Mouse (Mus musculus) ovary, postnatal 10 days (tissue): ENCODE data around the gene Lexm.
A peak's percentile ranks its signal among the peaks of the same experiment; 100 is the strongest.

ENCODE experiments used
- DNase-seq: peaks from one replicate; pipeline ENCODE4 v3.0.0; 2022; ENCODE audit warnings: low spot score

Gene Lexm

DNA sequence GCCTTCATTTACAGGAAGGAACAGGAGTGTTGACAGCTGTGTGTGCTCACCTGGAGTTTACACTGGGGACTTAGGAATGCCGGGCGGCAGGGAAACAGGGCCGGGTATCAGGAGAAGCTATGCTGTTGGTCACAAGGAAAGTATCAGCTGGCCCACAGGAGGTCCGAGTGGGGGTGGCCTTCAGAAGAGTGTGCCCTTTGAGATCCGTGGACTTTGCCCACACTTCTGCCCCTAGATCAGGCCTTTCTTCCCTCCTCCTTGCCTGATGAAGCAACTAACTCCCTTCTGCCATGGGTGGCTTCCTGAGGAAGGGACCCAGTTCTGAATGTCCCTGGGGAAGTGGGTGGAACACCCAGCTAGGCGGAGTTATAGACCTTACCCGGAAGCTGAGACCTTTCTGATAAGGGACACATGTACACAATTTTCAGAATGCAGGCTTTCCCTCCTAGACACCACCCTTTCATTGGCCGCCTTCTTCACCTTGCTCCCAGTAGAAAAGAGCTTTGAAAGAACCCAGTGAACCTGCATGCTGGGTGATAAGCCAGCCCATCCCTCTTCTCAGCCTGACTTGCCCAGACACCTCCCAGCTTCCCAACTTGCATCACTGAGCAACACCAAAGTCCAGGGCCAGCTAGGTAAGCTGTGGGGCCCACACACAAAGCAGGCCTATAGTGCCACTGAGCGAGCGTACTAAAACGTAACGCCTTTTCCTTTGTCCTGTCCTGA is 34.5 kb downstream of the Lexm start:
- no peak for DNase-seq

DNA sequence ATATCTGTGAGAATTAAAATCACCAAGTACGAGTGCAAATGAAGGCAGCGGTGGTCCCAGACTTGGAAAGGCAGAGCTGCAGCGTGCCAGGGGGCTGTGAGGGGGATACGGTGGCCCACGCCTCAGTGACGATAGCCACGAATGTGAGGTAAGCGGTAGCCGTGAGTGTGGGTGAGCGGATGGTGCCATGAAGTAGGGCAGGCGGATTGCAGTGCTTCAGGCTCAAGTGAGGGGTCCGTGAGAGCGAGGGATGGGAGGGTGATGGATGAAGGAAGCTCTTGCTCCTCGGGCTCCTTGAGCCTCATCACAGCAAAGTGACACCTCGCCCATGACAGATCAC is 35.2 kb downstream of the Lexm start:
- no peak for DNase-seq

DNA sequence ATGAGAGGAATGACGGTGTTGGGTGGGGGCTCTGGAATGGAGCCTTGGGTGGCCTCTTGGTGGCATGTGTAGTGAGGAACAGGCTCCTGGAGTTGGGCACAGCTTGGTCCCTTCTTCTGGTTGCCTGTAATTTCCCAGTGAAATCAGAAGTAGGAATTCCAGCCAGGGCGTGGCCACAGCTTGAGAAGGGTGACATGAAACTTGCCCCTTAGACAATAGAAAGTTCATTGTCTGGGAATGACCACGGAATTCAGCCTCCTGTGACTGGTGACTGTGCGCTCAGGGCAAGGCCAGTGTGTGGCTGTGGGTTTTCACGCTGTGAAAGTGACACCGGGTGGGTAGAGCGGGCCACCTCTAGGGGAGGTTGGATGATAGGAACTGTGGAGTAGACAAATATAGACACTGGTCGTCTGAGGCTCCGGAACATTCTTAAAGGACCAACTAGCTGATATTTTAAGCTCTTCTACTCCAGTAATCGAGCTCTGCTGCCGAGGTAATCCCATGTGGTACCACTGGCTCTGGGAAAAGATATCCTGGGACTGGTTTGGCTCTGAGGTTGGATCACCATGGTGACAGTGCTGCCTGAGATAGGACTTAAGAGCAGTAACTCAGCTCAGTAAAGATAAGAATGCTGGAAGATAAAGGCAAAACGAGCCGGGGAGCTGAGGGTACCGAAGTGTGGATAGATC is 35.7 kb downstream of the Lexm start:
- DNase-seq: no peak

DNA sequence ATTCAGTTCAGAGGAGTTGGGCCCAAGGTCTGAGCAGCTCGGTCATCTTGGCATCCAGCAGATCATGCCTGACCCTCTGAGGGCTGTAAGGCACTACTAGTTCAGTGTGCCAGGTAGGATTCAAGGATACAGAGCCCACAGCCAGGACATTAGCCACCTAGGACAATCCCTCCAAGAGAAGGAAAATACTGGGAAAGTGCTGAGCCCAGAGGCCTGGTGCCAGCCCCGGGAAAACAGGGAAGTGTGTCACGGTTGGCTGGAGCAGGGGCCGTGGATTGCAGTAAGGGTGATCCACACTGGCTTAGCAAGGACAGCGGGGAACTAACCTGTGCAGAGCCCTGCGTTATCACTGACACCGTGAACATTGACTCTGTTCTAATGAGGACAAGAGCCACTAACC is 39.5 kb downstream of the Lexm start:
- DNase-seq: no peak

DNA sequence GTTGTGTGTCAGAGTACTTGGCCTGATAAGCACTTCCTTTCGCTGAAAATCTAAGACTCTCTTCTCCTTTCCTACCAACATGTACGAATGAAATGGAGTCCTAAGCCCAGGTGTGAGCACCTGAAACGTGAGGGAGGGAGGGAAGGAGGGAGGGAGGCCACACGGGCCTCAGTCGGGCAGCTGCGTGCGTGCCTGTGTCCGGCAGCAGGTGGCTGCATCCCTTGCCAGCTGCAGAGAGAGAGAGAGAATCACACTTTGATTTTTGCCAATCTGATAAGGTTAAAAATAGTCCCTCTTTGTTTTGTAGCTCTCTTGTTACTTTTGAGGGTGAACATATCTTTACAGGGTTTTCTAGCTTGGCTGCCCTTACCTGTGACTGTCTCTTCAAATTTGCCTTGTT is 42.0 kb downstream of the Lexm start:
- no peak for DNase-seq

DNA sequence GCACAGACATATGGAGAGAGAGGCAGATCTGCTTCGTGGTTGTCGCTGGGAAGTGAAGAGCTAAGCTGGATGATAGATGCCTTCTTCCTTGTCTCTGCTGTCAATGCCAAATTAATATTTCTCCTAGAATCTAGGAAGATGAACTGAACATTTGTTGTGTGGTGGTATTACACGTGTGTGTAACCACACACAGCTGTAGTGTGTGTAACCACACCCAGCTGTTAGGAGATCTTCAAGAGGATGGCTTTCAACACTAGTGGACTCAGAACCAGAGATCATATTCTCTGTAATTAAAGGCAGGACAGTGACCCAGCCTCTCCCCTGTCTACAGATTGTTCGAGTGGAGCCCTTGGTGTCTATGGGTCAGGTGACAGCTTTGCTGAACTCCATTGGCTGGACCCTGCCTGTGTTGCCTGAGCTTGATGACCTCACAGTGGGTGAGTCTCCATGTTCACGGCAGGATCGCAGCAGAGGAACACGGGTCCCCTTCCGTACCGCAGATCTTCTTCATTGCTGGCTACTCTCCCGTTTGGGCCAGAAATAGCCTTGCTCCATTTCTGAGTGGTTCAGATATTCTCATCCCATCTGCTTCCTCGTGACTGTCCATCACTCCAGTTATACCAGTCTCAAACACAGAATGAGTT is 45.8 kb downstream of the Lexm start:
- no peak for DNase-seq

DNA sequence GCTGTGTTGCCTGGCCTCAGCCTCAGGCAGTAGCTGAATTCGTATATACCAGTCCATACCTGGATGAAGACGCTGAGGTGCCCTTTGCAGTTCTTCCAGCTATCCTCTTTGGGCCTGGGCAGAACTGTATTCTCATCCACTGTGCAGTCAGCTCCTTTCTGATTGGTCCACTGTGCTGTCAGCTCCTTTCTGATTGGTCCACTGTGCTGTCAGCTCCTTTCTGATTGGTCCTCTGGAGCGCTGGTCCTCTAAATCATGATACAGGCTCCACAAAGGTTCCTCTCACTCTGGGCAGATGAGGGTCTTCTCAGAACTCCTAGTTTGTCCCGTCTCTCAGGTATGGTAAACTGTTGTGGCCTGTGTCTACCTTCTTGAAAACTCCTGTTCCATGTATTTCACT is 47.4 kb downstream of the Lexm start:
- DNase-seq: no peak

DNA sequence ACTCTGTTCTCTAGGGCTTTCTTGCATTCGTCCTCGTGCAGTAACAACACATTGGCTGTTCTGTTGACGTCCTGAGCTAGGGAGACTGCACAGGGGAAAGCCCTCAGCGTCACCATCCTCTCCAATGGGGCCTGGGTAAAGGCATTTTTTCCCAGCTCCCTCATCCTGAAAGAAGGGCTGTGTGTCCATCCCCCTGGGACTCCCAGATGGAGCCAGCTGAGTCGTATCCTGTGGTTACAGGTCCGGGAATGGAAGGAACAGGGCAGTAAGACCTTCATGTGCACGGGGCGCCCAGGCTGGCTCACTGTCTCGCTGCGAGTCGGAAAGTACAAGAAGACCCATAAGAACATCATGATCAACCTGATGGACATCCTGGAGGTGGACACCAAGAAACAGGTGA is 52.9 kb downstream of the Lexm start:
- no peak for DNase-seq

DNA sequence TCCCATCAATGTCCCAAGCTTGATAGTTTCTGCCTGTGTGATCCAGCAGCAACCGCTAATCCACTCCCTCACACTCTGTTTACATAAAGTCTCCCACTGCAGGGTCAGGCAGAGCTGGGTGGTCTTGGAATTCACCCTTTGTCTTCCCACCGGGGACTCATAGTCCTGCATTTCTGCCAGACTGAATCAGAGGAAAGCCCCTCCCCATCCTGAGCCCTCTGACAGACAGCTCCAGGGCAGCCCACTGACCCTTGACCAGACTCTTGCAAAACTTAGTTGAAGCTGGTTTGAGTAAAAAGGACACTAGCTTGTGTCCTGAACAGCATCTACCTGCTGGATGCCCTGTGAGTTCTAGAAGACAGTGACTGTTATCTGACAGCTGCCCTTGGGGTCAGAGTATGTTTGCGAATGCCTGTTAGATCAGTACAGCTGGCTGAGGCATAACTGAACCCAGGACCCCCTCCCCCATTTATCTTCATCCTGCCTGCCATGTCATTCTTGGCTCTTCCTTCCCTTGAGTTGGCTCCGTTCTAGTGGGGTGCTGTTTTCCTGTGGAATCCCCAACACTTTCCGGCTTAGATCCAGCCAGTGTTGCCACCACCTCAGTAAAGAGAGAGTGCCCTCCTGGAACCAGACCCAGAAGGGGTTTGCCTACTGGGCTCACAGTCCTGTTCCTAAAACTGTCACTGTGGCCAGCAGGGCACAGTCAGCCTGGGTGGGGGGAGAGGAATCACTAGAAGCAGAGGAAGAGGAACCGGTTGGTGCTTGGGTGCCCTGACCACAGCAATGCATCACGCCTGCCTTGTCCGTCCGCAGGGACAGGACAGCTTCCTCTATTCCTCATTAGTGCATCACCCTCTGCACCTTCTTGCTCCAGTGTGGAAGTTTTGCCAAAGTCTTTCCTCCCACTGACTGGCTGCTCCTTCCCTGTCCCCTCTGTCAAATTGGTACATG is 53.9 kb downstream of the Lexm start:
- no peak for DNase-seq

DNA sequence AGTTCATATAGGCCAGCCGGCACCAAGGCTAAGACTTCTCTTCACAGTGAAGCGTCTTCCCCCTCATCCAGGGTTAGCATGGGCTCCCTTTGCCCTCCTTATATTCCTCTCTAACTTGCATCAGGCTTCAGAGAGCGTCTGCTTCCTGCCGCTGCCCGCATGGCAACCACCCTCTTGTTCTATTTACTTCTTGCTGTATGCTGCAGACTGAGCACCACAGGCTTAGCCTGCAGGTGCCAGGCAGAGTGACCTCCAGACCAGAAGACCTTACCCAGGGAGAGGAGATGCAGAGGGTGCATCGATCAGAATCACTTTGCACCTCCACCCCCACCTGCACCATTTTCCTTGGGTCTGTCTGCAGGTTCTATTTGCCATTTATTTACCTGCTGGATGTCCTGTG is 55.0 kb downstream of the Lexm start:
- DNase-seq: no peak

DNA sequence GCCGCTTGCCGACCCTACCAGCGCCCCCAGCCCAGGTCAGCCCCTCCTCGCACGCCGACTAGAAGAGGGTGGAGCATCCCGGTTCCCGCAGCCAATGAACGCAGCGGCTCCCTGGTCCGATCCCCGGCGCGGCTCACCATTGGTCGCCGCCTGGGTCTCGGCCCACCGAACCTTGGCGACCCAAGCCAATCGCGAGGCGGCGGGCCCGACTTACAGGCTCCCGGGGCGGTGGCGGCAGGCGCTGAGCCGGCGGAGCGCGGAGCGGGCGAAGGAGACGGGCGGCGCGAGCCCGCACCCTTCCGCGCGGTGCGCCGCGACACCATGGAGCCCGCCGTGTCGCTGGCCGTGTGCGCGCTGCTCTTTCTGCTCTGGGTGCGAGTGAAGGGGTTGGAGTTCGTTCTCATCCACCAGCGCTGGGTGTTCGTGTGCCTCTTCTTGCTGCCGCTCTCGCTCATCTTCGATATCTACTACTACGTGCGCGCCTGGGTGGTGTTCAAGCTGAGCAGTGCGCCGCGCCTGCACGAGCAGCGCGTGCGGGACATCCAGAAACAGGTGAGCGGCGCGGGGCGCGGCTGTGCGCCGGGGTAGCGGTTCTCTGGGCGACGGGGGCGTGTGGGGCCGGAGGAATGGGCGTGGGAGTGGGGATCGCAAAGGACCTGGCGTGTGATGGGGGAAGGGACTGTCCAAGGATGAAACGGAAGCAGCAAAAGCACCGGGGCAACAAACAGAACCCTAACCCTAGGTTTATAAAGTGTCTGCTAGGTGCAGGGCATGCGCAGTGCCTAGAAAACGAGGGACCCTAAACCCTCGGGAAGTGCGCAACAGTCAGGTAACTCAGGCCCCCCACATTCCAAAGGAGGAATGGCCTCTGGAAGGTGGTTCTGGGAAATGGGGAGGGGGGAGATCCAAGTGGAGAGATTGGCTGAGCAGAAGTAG is 55.9 kb downstream of the Lexm start, which contains the start of gene Dhcr24:
TSS of gene Dhcr24 (plus strand) at position 193 of the 936 bp plus-strand sequence.
- peak; percentile 79 for DNase-seq

DNA sequence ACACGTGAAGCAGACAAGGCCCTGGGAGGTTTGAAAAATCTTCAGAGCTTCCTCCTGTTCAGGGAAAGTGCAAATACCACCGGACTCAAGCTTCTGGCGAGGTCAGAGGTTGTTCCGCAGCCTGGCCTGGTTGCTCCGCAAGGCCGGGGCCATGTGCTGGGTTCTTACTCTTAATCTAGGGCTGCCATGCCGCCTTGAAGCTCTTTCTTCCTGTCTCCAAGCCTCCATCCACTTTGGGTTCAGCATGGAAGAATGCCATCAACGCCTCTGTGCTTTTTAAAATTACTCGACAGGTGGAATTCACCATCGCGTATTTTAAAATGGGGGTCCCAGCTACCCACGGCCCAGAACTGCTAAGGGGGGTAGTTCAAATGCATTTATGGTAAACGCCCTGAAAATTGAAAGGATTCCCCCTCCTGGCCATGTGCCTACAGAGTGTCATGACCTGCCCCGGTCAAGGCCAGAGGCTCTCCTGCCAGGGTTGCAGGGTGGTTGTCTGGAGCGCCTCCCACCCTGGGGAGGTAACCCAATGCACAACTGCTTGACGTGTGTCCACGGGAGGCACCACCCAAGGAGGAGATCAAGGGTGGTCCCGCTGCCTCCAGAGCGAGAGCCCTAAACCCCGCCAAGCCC is 56.7 kb downstream of the Lexm start:
- DNase-seq: no peak

DNA sequence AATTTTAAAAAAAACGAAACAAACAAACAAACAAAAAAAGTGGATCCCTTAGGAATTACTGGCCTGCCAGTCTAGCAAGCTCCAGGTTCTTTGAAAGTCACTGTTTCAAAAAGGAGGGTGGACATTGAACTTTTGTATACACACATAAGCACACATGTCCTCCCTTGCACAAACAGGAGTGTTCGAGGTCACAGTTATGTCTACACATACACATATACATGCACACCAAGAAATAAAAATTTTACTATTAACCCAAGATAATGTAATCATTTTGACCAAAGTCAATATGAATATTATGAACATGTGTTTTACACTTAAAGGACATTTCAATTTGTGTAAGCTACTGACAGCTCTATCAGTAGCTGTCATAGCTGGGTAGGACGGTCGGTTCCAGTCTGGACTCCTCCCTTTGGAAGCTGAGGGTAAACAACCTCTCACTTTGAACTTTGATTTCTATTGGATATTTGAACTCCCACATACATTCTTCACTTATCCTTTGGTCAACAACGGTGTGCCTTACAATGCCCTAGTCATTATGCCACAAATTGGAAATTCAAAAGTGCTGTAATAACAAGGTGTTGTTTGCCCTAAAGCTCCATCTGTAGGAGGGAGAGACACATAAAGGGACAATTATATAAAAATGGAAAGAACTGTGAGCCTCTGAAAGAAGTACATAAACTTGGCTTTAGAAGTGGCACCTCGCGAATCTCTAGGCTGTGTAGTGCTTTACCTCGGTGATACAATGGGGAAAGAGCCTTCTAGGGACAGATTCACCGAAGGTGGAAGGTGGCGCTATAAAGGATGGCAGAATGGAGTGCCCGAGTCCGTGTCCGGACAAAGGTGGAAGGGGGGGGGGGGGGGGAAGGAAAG is 57.5 kb downstream of the Lexm start:
- no peak for DNase-seq

DNA sequence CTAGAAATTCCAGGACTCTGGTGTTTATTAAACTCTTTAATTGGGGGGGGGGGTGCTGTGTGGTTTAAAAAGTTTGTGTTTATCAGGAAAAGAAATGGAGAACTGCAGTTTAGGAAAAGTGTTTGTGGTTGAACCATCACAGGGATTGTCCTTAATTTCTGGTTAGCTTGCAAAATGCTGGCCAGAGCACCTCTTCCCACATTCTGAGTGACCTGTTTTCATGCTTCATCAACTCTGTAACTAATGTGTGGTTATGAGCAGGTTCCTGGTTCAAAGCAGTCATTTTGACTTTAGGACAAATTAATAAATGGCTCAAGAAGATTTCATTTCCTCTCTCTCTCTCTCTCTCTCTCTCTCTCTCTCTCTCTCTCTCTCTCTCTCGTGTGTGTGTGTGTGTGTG is 59.1 kb downstream of the Lexm start:
- no peak for DNase-seq

DNA sequence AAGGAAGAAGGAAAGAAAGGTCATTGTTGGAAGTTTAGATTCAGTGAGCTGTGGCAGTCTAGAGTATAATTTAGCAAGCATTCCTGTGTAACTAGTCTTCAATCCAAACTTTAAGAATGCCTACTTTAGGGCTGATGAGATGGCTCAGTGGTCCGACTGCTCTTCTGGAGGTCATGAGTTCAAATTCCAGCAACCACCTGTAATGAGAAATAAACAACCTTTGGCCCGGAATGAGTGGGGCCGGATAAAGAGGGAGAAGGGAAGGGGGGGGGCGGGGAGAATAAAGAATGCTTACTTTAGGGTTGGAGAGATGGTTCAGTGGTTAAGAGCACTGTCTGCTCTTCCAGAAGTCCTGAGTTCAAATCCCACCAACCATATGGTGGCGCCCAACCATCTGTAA is 59.8 kb downstream of the Lexm start:
- DNase-seq: no peak

DNA sequence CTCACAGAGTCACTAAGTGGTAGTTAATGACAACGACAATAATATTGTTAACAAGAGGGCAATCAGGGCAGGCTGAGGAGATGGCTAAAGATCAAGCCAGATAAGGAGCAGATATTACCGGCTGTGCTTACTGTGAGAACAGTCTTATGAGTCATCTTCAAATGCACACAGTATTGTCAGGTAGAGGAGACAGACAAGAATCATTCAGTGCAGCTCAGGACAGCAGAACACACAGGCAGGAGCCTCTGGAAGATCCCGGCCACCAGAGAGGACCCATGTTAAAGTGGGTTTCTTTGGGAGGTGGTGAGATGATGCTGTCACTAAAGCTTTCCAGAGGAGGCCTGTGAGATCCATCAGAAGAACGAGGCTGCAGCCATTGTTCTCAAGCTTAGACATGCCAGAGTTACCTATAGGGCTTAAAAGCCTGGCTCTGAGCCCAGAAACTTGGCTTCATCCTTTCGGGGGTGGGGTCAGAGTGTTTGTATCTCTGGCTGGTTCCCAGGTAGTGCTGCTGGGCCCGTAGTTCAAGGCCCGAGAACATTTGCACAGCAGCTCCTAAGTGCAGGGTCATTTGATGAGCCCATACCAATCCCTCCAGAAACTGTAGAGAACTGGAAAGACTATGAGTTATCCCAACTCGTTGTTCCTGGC is 66.4 kb downstream of the Lexm start:
- DNase-seq: no peak

DNA sequence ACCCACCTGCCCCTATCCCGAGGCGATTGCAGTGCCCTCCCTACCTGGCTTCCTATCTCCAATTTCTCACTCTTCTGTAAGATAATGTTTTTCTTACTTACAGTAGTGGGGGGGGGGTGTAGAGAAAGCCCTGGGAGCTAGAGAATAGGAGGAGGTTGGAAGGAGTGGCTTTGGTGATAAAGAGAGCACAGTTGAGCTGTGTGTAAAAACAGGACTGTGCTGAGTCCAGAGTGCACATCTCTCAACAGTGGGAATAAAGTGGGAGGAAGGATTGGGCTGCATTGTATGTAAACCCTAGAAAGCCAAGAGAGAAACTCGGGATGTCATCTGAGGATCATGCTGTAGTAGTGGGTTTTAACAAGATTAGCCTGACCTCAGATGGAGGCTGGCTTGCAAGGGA is 68.9 kb downstream of the Lexm start:
- DNase-seq: no peak

DNA sequence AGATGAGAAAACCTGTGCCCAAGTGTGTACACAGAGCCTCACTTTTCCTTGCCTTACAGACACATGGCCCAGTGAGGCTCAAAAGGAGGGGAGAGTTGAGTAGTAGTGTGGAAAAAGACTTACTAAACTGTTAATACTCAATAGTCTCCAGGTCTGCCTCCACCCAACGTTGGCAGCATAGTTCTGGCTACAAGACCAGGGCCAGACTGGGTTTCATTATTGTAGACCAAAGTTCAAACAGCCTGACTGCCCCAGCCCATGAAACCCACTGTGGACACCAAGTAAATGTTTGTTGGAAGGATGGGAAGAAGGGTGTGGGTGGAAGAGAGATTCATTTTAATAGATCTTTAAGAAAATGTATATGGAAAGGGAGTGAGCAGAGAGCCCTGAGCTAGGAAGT is 70.1 kb downstream of the Lexm start:
- DNase-seq: no peak

DNA sequence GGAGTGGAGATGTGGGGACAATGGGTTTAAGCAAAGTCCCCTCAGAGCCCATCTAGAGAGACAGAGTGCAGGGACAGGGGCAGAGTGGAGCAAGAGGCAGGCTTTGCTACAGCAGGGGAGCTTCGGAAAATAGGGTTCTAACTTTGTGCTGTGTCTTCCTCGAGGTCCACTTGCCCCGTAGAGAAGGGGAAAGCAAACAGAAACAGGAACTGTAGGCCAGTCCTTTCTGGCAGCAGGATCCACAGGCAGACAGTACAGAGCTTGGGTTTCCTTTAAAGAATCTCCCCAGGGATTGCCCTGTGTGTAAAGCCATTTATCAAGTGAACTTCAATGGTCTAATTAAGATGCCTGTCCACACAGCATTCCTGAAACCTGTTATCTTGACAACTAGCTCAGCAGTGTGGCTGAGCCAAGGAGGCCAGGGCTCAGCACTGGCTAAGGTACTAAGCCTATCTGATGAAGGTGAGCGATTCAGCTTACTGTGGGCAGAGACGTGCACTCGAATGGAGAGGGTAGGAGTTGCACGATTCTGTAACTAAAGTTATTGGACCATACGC is 71.1 kb downstream of the Lexm start:
- DNase-seq: no peak
